Mouse (Mus musculus): ENCODE measurements around the gene Phf21a.

- TF ChIP-seq CTCF (IDR thresholded peaks at IDR 0.05; ENCODE audit: low read depth): no peak
- no peak for TF ChIP-seq EP300 (optimal IDR thresholded peaks at IDR 0.05)
Measured at GRCm38 (mm10) chr2:92361795-92362194, 268.9 kb downstream of the Phf21a start.

Measured in stomach, postnatal 0 days (tissue).